In genomic region chr11:69088103-69088855, GRCm38 (mm10) we compare ENCODE assay signal across 8 mouse cellular contexts. TPM values are rescaled to one million over a fixed set of nuclear protein-coding genes. Genes with fewer than 3 reads are reported as not detected.
A peak's percentile ranks its signal among the peaks of the same experiment; 100 is the strongest.
DNase-seq lines count a peak whose midpoint lies in the region; ATAC-seq and TF ChIP-seq lines count a peak whose summit lies in the region.

Vamp2 (plus strand) TSS chr11:69088490.

- TF ChIP-seq CTCF in G1E (IDR thresholded peaks at IDR 0.05; ENCODE audit: low read depth, low read length) = no peak

- no peaks in the 10 kb centered on the region for H3K9me3 ChIP-seq in G1E (replicated peaks)
- no peaks in the 10 kb centered on the region for H3K9me3 ChIP-seq in hindbrain, embryonic 10.5 days

- peaks cover 39% of the 10 kb centered on the region for H3K36me3 ChIP-seq in G1E (replicated peaks)
- peaks cover 33% of the 10 kb centered on the region for H3K36me3 ChIP-seq in hindbrain, embryonic 10.5 days

- H3K27me3 ChIP-seq in G1E (ENCODE audit: insufficient read depth, low read length) = peaks cover 6% of the 10 kb centered on the region; the same call in 1 of the 2 replicates
- no peaks in the 10 kb centered on the region for H3K27me3 ChIP-seq in hindbrain, embryonic 10.5 days (ENCODE audit: insufficient read depth, poor library complexity, severe bottlenecking)

- ATAC-seq in G1E (ENCODE audit: extremely low read depth, insufficient number of reproducible peaks, low FRiP score, poor library complexity, severe bottlenecking) = no peak

- peak; percentile 64 for DNase-seq in G1E (ENCODE audit: low spot score)
- DNase-seq in cerebellum, adult 9-10 months = peak; percentile 93
- peak; percentile 78 to 95 for DNase-seq in frontal cortex, adult 2 months (ENCODE audit: extremely low spot score in 1 of 2, low spot score in 1 of 2)
- DNase-seq in hindbrain, embryonic 10.5 days (ENCODE audit: low spot score) = peak; percentile 91
- DNase-seq in layer of hippocampus, postnatal 14 days (ENCODE audit: low spot score in 2 of 2) = peak; percentile 93
- peak; percentile 91 for DNase-seq in lung, postnatal 14 days
- DNase-seq in ovary, postnatal 36 days (ENCODE audit: low spot score) = peak; percentile 91
- DNase-seq in thymus, postnatal 25 days = peak; percentile 90

- peaks cover 59% of the 10 kb centered on the region for H3K4me1 ChIP-seq in G1E (ENCODE audit: insufficient read depth, low read depth, low read length)
- peaks cover 42% of the 10 kb centered on the region for H3K4me1 ChIP-seq in hindbrain, embryonic 10.5 days (replicated peaks)

- WGBS in hindbrain, embryonic 10.5 days = 1% methylated on average over 67 of the region's 67 CpGs

- H3K4me3 ChIP-seq in G1E (ENCODE audit: low read depth, low read length) = peak within 1 kb of the TSS; percentile 95
- H3K4me3 ChIP-seq in hindbrain, embryonic 10.5 days = peak within 1 kb of the TSS; percentile 100

- H3K27ac ChIP-seq in hindbrain, embryonic 10.5 days = peak within 1 kb of the TSS; percentile 100

RNA-seq across cellular contexts. Expression of gene Vamp2, which starts in this region (rescaled TPM):
- total RNA-seq in G1E (2014; fragmentation: Nextera tagmentation) = 98.4 and 104 TPM in 2 replicates
- 4.4 and 5.8 TPM in 2 replicates for total RNA-seq in G1E (2017)
- 31.8 and 32.8 TPM in 2 replicates for polyA plus RNA-seq in G1E (2012)
- polyA plus RNA-seq in frontal cortex, adult 2 months (2012; rRNA removed) = 1,200 and 1,339 TPM in 2 replicates
- polyA plus RNA-seq in hindbrain, embryonic 10.5 days (2016; fragmentation: Nextera tagmentation; extraction: Ambion mirVana) = 67.1 and 108 TPM in 2 replicates
- total RNA-seq in layer of hippocampus, postnatal 14 days (2021) = 1,000 to 10,000 TPM; 1,073 to 1,118 TPM

Comparison
In these comparisons a context has a peak if more than half of its experiments do, and no peak if none do; other contexts are left out.
1. RNA of gene Vamp2 (total RNA-seq): 1,073 to 1,118 TPM in layer of hippocampus, postnatal 14 days; 4.4 to 104 TPM in G1E; every median in the first group is over 10 times any median in the second.
2. RNA of gene Vamp2 (polyA plus RNA-seq): 1,200 to 1,339 TPM in frontal cortex, adult 2 months; 67.1 to 108 TPM in hindbrain, embryonic 10.5 days and 31.8 to 32.8 TPM in G1E; every median in the first group is over 10 times any median in the second.
3. Peak in every context shown above with its lines, with median percentiles within 50 percentile points of each other: DNase-seq.